Mouse (Mus musculus): ENCODE results near the gene Magt1.
"Not testable (repeated sequence)": the region's sequence is repeated elsewhere in the genome, so short reads cannot be mapped to it uniquely, and the experiment has no call there.

Magt1 gene

GRCm38 (mm10) chrX:106011465-106012159, at the start of gene Magt1:
TSS of gene Magt1 (minus strand) at chrX:106011906.
- DNase-seq (ENCODE audit: inconsistent age in 2 of 2, low spot score in 1 of 2), result peak; percentile 90 to 94

- no peak for DNase-seq (ENCODE audit: inconsistent age in 2 of 2, low spot score in 1 of 2)
Measured at GRCm38 (mm10) chrX:106048191-106048590, 36.5 kb upstream of the Magt1 start.

GRCm38 (mm10) chrX:106045928-106046327, 34.2 kb upstream of the Magt1 start:
- no peak for DNase-seq (ENCODE audit: inconsistent age in 2 of 2, low spot score in 1 of 2)

GRCm38 (mm10) chrX:106045455-106045854, 33.7 kb upstream of the Magt1 start:
- DNase-seq (ENCODE audit: inconsistent age in 2 of 2, low spot score in 1 of 2), result no peak

- DNase-seq (ENCODE audit: inconsistent age in 2 of 2, low spot score in 1 of 2), result peak; percentile 14 to 73
Measured at GRCm38 (mm10) chrX:106043863-106044617, 32.3 kb upstream of the Magt1 start.

- DNase-seq (ENCODE audit: inconsistent age in 2 of 2, low spot score in 1 of 2), result no peak
Measured at GRCm38 (mm10) chrX:106037185-106037752, 25.6 kb upstream of the Magt1 start.

GRCm38 (mm10) chrX:106035727-106036126, 24.0 kb upstream of the Magt1 start:
- DNase-seq (ENCODE audit: inconsistent age in 2 of 2, low spot score in 1 of 2), result no peak

GRCm38 (mm10) chrX:106031124-106031523, 19.4 kb upstream of the Magt1 start:
- no peak for DNase-seq (ENCODE audit: inconsistent age in 2 of 2, low spot score in 1 of 2)

- DNase-seq (ENCODE audit: inconsistent age in 2 of 2, low spot score in 1 of 2), result peak; percentile 23 to 74
Measured at GRCm38 (mm10) chrX:106030176-106030575, 18.5 kb upstream of the Magt1 start.

GRCm38 (mm10) chrX:106027343-106027674, 15.6 kb upstream of the Magt1 start:
- DNase-seq (ENCODE audit: inconsistent age in 2 of 2, low spot score in 1 of 2), result no peak

- peak; percentile 95 for DNase-seq (ENCODE audit: inconsistent age in 2 of 2, low spot score in 1 of 2)
Measured at GRCm38 (mm10) chrX:106026418-106027342, 15.0 kb upstream of the Magt1 start, which contains the start of gene Atp7a. TSS of gene Atp7a (plus strand) at chrX:106027276.

GRCm38 (mm10) chrX:106017516-106017915, 5.8 kb upstream of the Magt1 start:
- DNase-seq (ENCODE audit: inconsistent age in 2 of 2, low spot score in 1 of 2), result no peak

- no peak for DNase-seq (ENCODE audit: inconsistent age in 2 of 2, low spot score in 1 of 2)
Measured at GRCm38 (mm10) chrX:106017102-106017501, 5.4 kb upstream of the Magt1 start.

GRCm38 (mm10) chrX:106015571-106016322, 4.0 kb upstream of the Magt1 start, which contains the start of gene Cox7b:
TSS of gene Cox7b (plus strand) at chrX:106015700.
- peak; percentile 72 to 92 for DNase-seq (ENCODE audit: inconsistent age in 2 of 2, low spot score in 1 of 2)

- DNase-seq (ENCODE audit: inconsistent age in 2 of 2, low spot score in 1 of 2), result not testable (repeated sequence)
Measured at GRCm38 (mm10) chrX:106014741-106015377, 3.2 kb upstream of the Magt1 start.

- DNase-seq (ENCODE audit: inconsistent age in 2 of 2, low spot score in 1 of 2), result peak; percentile 33 to 78
Measured at GRCm38 (mm10) chrX:106013217-106013616, 1.5 kb upstream of the Magt1 start.

- no peak for DNase-seq (ENCODE audit: inconsistent age in 2 of 2, low spot score in 1 of 2)
Measured at GRCm38 (mm10) chrX:106012559-106012958, 853 bp upstream of the Magt1 start.

GRCm38 (mm10) chrX:106010762-106011161, 944 bp downstream of the Magt1 start:
- no peak for DNase-seq (ENCODE audit: inconsistent age in 2 of 2, low spot score in 1 of 2)

- no peak for DNase-seq (ENCODE audit: inconsistent age in 2 of 2, low spot score in 1 of 2)
Measured at GRCm38 (mm10) chrX:106001605-106002004, 10.1 kb downstream of the Magt1 start.

GRCm38 (mm10) chrX:105957091-105957490, 54.6 kb downstream of the Magt1 start:
- DNase-seq (ENCODE audit: inconsistent age in 2 of 2, low spot score in 1 of 2), result not testable (repeated sequence)
